Mouse (Mus musculus) lung, postnatal 0 days (tissue): ENCODE results near the gene Olfr780.
"Not testable (repeated sequence)": the region's sequence is repeated elsewhere in the genome, so short reads cannot be mapped to it uniquely, and the experiment has no call there.

ENCODE experiments used
- CTCF ChIP-seq: IDR thresholded peaks from 2 replicates; pipeline ENCODE4 v1.5.1; 2016; ENCODE audit warnings: antibody characterized with exemption, mild to moderate bottlenecking
- EP300 ChIP-seq: IDR thresholded peaks from 2 replicates; pipeline ENCODE4 v1.6.1; 2016; ENCODE audit warnings: antibody characterized with exemption, mild to moderate bottlenecking, control low read depth

DNA sequence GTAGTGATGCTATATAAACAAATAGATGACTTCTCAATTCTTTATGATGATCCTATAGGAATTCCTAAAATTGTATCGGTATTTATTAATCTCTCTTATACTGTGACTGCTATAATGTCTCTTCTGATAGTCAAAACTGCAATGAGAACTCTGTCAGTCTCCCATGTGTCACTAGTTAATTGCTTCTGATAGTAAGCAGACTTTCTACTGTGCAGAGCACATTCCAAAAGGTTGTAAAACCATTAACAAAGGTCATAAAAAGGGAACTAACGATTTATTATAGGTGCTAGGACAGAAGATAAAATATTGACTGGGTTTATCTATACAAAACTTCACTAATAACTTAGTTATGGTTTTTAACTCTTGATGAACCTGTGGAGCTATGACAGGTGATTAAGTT lies 34.6 kb downstream of the Olfr780 start:
- not testable (repeated sequence) for TF ChIP-seq CTCF, EP300
